Mouse (Mus musculus): ENCODE measurements at regions not wholly inside any gene's neighbourhood (a gene's known extent, or its start where the extent isn't known, plus 50 kb on each side); places are given as distances from the start of the nearest gene placed in this dataset.

DNA sequence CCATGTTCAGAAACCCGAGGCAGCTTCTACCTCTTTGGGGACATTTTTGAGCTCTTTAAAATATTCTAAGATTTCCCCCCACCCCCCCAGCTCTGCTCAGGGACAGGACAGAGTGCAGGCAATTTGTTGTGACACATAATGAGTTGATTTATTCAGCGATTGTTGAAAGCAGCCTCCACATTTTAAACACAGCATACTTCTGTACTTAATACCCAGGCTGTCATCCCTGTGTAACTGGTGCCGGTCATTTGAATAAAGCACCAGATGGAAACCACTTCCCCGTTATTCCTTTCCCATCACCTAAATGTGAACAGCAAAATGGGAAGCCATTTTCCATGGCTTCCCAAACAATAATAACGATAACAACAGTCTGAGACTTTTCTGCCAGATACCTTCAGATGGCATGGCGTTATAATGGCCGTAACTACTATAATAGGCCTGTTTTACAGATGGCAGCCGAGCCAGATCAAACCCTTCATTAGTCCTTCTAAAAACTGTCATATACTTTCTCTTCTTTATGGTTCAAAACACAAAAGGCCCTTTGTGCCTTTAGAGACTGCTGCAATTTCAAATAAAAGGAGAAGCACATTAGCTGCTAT, 160.7 kb upstream of the Bmper start:
- no peak for DNase-seq
- intact Hi-C loops (cut with DNase I), result no loop called here

DNA sequence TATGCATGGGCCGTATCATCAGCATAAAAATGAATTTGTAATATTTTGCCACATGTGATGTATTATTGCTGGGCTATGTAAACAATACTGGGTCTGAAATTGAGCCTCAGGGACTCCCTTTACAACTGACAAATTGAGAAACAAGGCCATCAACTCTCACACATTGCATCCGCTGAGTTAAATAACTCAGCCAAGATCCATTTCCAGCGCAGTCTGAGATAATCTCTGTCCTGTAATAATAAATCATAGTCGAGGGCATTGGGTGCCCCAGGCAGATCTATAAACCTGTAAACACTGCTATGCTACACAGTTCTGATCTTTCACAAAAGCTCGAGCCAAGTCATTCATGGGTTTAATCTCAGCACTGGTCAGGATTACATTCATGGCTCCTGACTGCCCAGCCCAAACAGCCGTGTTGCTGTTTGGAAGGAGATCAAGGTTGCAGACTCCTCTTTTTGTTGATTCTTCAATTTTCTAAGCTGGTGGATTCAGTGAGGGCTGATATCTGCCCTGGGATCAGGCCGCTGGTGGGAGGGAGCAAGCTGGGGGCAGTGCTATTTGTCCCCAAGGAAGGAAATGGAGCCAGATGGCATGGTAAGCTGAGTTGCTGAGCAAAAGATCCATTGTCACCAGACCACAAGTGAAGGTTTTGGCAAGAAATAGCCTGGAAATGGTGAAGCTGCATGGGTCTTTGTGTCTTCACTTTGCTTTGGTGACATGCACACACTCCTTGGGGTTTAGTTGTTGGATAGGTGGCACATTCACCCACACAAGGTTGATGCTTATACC, 160.0 kb upstream of the Bmper start:
- intact Hi-C loops (cut with DNase I), result no loop called here

DNA sequence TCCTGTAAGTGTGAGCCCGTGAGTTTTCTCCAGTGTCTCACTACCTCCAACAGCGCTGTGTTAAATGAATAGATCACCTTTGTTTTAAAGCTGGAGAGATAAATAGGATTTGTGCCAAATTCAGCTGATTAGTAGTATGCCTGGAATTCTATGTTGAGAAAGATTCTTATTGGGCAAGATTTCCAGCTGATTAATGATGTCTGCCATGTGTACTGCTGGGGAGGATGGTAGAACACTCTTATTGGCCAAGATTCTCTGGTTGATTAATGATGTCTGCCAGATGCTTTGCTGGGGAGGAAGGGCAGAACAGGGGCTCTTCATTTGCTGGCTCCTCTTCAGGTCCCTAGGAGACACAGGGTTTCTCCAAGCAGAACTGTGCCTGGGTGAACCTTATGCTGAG, 158.9 kb upstream of the Bmper start:
- intact Hi-C loops (cut with DNase I), result no loop called here
- DNase-seq, result no peak

More for the DNA sequence above, 160.0 kb upstream of the Bmper start:
- no peak for DNase-seq

DNA sequence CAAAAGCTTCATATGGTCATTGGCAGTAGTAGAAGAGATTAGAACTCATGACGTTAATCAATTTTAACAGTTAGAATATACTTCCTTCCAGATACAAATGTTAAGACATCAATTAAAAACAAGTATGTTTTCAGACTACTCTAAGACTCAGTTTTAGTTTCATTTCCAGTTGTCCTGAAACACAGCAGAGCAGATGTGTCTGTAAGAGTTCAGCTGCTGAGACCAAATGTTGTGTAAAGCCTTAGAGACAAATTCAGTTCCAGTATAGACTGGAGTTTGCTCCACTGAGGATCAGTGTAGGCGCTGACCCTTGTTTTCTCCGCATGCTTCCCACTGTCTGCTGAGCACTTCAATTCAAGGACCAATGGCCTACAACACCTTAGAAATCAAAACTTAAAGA, 158.1 kb upstream of the Bmper start:
- intact Hi-C loops (cut with DNase I), result no loop called here
- no peak for DNase-seq

DNA sequence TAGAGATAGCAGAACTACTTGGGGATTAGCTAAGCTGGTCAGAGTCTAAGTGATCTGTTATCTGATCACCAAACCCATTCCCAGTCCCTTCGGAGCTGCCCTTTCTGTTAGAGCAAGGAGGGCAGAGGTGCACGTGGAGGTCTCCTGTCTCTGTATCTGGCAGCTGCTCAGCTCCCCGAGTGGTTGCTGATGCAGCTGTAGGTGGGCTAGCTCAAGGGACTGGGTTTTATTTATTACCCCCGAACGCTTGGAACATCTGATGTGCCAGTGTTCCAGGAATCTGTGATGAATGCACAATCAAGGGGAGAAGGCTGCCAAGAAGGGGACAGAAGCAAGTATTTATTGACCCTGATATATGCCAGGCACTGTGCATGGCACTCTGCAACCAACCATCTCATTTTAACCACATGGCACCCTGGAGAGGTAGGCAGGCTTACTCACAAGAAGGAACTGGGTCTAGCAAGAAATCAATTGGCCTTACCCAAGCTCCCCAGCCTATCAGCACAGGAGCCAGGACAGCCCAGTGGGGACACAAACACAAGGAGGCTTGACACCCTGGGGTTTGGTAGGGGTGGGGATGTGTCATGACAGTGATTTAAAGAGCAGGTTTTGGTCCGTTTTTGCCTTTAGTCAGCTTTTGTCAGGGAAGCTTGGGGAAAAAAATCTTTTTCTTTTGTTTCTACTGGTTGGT, 154.6 kb upstream of the Bmper start:
- no peak for DNase-seq

DNA sequence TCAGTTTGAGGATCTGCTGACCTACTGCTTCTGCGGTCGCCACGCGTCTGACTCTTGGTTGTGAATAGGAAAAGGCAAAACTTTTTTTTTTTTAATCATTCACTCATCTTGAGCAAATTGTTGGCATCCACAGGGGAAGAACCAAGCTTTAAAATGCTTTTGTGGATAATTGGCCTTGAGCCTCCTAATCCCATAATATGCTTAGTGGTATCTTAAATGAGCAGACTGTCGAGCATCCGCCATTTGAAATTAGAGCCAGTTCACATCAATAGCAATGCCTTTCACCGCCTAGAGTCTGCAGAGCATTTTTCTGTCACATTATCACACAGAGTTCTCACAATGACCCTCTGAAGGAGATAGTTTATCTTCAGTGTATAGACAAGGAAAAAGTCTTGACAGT, 153.7 kb upstream of the Bmper start:
- no peak for DNase-seq
- intact Hi-C loops (cut with DNase I), result no loop called here

More for the DNA sequence above, 154.6 kb upstream of the Bmper start:
- intact Hi-C loops (cut with DNase I), result no loop called here

DNA sequence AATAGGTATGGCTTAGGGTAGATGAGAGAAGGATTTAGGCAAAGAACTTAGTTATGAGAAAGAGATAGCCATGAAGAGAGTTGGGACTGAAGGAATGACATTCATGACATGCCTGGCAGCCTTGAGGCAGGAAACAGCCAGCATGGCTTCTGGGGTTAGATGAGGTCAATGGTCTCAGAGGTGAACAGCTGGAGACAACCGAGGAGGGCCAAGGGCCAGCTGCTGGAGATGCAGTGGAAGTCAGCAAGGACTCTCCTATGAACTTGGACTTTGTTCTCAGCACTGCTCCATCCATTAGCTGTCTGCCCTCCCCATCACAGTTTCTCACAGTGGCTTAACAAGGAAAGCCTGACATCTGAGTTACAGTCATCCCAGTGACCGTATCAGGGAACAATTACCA, 151.9 kb upstream of the Bmper start:
- intact Hi-C loops (cut with DNase I), result no loop called here
- peak; percentile 72 to 77 for DNase-seq

DNA sequence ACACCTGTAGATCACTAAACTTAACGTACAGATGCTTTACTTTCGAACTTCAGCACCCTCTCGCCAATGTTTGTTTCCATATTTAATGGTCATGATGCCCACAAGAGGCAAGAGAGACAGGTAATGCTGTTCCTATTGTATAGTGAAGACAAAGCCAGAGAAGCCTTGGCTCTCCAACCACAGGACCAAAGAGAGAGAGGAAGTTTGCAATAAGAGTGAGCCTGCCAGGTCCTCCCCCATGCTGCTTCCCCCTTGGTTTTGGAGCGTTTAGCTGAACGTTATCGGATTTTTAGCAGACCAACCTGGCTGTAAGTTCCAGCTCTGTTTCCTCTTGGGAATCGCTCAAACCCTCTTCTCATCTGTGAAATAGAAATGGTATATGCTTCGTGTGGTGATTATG, 150.1 kb upstream of the Bmper start:
- no peak for DNase-seq
- intact Hi-C loops (cut with DNase I), result no loop called here

DNA sequence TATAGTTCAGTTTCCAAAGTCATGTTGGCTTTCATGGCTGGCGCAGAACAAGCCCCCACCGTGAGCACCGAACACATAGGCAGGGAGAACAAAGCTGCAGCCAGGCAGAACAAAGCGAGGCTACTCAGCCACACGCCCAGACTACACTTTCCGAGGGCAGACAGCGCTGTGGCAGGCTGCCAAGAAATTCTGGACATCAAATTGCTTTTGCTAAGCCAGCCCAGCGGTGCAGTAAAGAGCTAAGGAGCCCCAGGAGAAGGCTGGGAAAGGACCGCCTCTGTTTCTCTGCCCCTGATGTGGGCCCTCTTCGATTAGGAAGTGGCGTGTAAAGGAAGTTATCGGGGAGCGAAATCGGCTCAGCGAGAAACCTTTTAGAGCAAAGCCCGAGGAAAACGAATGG, 139.3 kb upstream of the Bmper start:
- intact Hi-C loops (cut with DNase I), result loop anchor here (5.0 kb wide), 1 partner anchor 41 kb away; no protein-coding TSS in a partner anchor
- DNase-seq, result peak; percentile 88 to 90

DNA sequence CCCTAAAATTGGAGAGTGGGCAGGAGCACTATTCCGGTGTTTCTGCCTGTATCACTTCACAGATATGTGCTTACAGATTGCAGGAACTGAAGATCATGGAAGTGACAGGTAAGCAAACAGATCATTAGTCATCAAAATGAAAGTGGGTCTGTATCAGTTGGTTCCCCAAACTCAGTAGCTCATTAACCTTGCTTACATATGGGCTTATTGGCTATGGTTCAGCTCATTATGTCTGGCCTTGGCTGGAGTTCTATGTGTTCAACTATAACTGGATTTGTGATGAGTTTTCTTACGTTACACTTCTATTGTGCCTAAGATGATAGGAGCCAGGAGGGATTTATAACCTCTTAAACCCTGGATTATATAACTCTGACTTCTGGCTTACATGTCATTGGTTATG, 133.5 kb upstream of the Bmper start:
- DNase-seq, result no peak
- intact Hi-C loops (cut with DNase I), result no loop called here

DNA sequence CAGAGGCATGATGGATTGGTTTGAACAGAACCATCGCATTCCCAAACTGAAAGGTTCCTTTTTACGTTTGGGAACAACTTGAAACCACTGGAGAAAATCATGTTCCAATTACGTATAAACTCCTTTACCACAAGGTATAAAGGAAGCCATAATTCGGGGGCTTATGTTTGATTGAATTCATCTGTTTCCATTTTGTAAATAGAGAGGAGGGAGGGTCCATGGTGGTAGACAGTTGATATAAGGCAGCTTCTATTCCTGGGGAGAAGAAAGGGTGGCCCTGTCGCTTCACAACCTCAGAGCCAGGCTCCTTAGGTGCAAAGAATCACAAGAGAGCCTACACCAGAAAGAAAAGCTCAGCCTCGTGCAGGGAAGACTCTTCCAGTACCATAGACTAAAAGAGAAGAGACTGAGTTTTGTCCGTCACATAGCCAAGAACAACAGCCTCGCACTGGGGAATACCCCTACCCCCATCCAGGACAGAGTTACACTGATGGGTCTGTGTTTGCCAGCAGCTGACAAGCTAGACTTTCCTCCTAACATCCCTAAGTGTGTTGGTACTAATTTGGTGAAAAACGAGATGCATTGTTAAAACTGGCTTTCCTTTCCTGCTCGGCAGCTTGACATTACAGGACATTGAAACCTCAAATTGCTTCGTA, 125.6 kb upstream of the Bmper start:
- intact Hi-C loops (cut with DNase I), result no loop called here
- no peak for DNase-seq

DNA sequence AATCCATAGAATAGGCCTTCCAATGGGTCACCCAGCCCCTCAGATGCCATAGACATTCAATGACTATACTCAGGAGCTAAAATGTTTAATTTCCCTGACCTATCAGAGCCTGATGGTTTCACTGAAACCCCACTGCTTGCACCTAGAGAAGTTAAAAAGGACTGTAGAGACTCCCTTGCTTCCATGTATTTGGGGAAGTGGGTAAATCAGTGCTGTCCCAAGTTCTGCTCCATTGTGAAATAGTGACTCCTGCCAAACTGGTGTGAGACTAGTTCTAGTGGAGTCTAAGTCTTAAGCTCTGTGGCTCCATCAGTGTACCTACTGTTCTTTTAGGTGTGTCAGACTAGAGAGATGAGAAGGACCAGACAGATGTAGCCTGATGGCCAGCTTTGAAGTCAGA, 121.3 kb upstream of the Bmper start:
- intact Hi-C loops (cut with DNase I), result no loop called here
- no peak for DNase-seq

DNA sequence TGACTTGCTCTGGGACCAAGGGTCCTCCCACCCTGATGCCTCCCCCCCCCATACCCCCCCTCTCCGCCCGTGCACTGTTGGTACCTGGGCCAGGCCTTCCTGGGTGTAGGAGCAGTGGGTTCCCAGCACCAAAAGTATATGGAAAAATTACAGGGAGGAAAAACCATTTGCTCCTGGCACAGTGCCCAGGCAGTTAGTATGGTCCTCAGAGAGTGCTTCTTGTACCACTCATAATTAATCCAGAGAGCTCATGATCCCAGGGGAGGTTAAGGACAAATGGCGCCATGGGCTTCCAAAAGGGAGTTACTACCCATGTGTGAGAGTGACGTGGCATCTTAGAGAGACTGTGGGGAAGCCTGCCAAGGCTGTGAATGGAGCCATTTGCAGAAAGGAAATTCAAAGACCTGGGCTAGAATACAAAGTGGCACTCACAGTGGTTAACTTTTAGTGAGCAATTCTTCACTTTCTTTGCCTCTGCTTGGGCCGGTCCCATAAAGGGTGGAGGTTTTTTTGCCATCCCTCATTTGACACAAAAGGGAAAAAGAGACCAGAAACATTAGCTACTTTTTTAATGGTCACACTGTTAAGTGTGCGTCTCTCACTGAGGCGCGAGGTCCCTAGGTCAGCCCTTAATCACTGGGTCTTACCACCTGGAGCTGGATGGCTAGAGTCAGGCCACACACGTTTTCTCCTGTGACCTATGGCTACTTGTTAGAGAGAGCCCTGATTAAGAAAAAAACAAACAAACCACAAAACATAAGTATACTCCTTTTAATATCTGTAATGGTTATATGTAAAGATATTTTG, 120.7 kb upstream of the Bmper start:
- DNase-seq, result peak in 1 of 2 experiments; percentile 10
- intact Hi-C loops (cut with DNase I), result no loop called here

DNA sequence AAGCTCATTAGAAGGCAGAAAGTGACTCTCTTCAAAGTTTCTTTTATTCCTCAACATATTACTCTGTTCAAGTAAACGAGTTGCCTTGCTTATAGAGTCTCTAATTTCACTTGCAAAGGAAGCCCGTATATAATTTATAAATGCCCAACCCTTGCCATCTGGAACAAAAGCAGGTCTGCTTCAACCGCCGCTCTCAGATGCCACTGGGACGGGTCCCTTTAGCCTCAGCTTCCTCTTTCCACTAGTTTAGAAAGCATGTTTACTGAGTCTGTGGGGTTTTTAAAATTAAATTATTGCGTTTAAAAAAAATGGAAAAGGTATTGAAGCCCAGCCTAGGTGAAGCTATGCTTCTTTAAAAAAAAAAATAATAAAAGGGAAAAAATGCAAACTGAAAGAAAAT, 111.4 kb upstream of the Bmper start:
- no peak for DNase-seq
- intact Hi-C loops (cut with DNase I), result no loop called here

DNA sequence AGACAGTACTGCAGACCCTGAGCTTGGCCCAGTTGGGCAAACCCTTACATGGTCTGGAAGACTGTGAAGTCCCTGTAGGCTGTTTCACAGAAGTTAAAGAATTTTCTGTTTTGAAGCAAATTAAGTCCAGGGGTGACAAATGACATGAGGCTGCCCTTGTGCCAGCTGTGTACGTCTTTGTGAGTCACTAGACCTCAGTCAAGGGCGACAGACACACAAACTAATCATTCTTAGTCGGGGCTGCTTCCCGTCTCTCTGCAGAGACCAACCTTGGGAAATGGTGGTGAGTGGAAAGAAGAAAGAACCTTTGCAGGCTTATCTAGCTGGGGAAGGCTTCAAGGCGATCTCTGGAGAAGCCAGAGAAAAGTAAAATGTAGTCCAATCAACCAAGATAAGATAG, 107.8 kb upstream of the Bmper start:
- intact Hi-C loops (cut with DNase I), result no loop called here
- DNase-seq, result no peak

DNA sequence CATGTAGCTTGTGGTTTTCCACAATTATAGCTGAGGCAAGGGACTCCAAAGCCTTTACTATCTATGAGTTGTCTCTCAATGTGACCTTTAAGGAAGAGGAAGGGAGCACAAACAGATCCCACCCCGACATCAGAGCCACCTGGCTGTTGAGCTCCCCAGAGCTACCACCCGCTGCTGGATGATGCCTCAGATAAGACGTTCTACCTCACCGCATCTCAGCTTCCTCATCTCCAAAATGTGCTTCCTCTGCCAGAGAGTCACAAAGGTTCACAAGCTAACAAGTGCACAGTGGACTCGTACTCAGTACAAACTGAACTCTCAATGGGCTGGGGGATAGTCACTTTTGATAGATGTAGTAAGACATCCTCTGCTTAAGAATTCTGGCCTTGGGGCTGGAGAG, 107.3 kb upstream of the Bmper start:
- intact Hi-C loops (cut with DNase I), result no loop called here
- no peak for DNase-seq

DNA sequence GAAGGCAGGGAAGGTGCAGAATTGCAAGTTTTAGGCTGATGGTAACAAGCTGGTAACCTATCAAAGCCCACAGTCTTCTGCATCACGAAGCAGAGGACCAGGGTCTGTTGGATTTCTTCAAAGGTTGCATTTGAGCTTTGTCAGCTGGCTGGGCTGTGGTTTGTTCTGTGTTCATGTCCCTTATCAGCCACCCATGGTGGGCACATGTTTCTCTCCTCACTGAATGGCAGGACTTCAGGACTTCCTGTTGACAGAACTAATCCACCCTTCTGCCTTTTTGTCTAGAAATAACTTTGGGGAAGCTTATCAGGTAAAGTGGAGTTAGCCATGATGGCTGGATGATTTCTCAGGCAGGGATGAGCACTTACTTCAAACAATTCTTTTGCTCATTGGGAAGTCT, 106.6 kb upstream of the Bmper start:
- intact Hi-C loops (cut with DNase I), result no loop called here

DNA sequence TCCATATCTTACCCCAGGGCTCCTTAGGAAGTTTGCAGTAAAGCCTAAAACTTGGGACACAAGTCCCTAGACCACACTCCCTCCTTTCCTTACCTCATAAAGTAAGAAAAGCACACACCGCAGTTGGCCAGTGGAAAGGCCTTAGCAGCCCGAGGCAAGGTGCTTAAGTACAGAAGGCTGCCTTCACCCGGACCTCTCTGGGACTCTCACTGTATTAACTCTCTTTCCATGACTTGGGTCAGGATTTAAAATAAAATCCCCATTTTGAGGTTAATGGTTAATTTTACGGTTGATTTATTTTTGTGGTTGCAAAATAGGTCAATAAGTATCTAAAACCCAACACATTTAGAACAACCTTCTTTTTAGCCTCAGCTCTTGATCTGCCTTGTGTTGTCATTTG, 103.1 kb upstream of the Bmper start:
- intact Hi-C loops (cut with DNase I), result no loop called here
- no peak for DNase-seq

More for the DNA sequence above, 106.6 kb upstream of the Bmper start:
- no peak for DNase-seq

DNA sequence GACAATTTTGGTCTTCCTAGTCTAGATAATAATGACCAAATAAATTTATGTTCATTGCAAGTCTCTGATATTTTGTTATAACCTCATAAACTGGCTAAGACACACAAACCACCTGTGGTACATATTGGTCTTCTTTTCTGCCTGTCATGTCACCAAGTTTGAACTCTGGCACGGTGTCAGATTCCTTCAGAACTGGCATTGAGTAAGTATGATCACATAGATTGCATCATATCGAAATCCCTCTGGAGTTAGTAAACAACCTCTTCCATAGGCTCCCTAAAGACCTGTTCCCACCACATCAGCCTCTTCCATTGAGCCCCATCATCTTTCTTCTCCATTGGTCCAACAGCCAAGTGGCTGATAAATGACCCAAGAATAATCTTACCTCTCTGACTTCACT, 102.1 kb upstream of the Bmper start:
- DNase-seq, result no peak
- intact Hi-C loops (cut with DNase I), result no loop called here

DNA sequence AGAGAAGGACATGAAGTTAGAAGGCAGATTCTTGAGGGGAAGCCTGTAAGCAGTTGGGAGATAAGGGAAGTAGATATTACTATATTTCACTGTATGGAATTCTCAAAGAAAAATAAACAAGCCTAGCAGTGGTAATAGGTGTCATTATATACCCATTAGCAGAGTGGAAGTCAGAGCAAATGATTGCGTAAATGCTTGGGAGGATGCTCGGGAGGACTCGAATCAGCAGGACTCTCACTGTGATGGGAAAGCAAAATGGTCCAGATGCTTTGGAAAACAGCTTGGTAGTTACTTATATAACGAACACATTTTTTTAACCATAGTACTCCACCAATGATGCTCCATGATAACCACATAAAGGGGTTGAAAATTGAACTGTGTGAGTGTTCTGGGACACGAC, 100.4 kb upstream of the Bmper start:
- intact Hi-C loops (cut with DNase I), result no loop called here

DNA sequence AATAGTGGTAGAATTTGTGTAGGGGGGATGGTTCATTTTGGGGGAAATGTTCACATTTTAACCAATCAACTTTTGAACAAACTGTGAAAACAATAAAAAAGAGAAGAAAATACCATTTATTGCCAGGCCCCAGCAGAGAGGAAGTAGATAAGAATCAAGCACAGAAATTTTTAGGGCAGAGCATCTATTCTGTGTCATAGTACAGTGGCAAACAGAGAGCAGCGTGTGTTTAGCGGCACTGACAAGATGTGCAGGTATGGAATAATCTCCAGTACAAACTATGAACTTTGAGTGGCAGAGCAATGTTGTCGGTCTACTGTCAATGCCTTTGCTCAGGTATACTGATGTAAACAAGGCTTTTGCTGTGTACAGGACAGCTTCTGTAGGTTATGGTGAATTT, 99.4 kb upstream of the Bmper start:
- intact Hi-C loops (cut with DNase I), result no loop called here
- DNase-seq, result no peak

More for the DNA sequence above, 100.4 kb upstream of the Bmper start:
- DNase-seq, result no peak
